Mouse (Mus musculus): Measurements from ENCODE around the gene Mterf1b. TPM values are rescaled to one million over a fixed set of nuclear protein-coding genes. Genes with fewer than 3 reads are reported as not detected.
"Not testable (repeated sequence)": the region's sequence is repeated elsewhere in the genome, so short reads cannot be mapped to it uniquely, and the experiment has no call there.

The Mterf1b gene
- polyA plus RNA-seq, 1 experiment from 2014 or later = 3.8 TPM

DNA sequence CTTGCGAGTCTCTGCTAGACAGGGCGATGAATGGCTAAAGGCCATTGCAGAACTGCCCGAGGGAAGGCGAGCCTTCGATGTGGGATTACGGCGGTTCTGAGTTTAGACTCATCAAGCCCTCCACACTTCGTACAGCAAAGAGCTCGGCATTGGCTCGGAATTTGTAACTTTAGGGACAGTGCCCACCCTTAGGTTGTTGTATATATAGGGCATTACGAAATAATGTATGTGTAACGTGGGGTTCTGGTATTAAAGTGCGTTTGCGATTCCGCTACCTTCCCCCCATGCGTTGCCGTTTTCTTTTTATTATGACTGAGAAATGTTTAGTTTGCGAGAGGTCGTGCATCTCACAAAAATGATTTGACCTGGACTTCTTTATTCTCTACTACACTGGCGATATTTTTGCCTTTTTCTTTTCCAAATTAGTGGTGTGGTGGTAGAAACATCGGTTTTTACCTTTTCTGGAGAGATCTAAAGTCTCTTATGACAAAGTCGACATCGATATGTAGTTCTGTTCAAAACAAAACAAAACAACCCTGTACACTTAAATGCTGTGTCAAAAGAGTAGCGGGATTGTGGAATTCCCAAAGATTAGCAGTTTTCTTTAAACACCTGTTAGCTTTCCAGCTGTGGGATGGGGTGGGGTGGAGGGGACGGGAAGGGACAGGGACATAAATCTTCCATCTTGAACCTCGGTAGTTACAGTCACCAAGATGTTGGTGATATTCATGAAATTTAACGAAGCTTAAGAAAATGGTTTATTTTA is 497 bp downstream of the Mterf1b start:
- H3K27me3 ChIP-seq (ENCODE audit: control insufficient read depth, insufficient read depth, low read length); ATAC-seq (ENCODE audit: low FRiP score); H3K27ac ChIP-seq (ENCODE audit: low read depth, low read length); H3K9me3 ChIP-seq (ENCODE audit: control insufficient read depth, low read length); H3K36me3 ChIP-seq (ENCODE audit: control insufficient read depth, insufficient read depth, low read length); H3K4me1 ChIP-seq (ENCODE audit: control insufficient read depth, insufficient read depth, low read length): not testable (repeated sequence)
- peak overlapping the region; percentile 52 for H3K4me2 ChIP-seq
- 15% methylated on average over 12 of the region's 27 CpGs for WGBS
- DNase-seq (ENCODE audit: low spot score, missing footprints) = peak; percentile 86
- peak overlapping the region; percentile 22 for H3K4me3 ChIP-seq (ENCODE audit: low read depth, low read length)
- H3K9ac ChIP-seq (ENCODE audit: low read length) = peak overlapping the region; percentile 36; the same call in 1 of the 2 replicates

DNA sequence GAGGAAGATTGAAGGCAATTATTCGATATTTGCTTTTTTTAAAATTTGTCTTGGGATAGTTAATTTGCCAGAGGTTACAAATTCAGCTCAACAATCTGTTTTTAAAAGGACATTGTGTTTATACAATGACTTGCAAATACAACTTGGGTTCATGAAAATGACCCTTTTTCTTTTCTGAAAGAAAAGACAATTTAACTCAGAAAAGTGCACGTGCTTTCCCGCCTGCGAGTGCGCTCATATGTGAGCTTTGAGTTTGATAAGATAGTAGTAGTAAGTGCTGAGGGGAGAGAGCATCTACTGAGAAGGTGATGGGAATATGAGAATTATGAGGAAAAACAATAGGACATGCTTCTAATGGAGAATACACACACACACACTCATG is 1.1 kb downstream of the Mterf1b start:
- no peaks in the 10 kb centered on the region for H3K27me3 ChIP-seq (ENCODE audit: control insufficient read depth, insufficient read depth, low read length)
- no peak for ATAC-seq (ENCODE audit: low FRiP score)
- peaks cover 3% of the 10 kb centered on the region; the same call in 1 of the 2 replicates for H3K9me3 ChIP-seq (ENCODE audit: control insufficient read depth, low read length)
- H3K4me3 ChIP-seq (ENCODE audit: low read depth, low read length) = peak overlapping the region; percentile 22; the same call in 1 of the 2 replicates
- peak overlapping the region; percentile 52 for H3K4me2 ChIP-seq
- 85% methylated on average over 5 of the region's 5 CpGs for WGBS
- no peaks in the 10 kb centered on the region for H3K4me1 ChIP-seq (ENCODE audit: control insufficient read depth, insufficient read depth, low read length)
- DNase-seq (ENCODE audit: low spot score, missing footprints) = no peak
- no peak overlapping the region for H3K27ac ChIP-seq (ENCODE audit: low read depth, low read length)
- no peak overlapping the region for H3K9ac ChIP-seq (ENCODE audit: low read length)
- H3K36me3 ChIP-seq (ENCODE audit: control insufficient read depth, insufficient read depth, low read length) = no peaks in the 10 kb centered on the region

DNA sequence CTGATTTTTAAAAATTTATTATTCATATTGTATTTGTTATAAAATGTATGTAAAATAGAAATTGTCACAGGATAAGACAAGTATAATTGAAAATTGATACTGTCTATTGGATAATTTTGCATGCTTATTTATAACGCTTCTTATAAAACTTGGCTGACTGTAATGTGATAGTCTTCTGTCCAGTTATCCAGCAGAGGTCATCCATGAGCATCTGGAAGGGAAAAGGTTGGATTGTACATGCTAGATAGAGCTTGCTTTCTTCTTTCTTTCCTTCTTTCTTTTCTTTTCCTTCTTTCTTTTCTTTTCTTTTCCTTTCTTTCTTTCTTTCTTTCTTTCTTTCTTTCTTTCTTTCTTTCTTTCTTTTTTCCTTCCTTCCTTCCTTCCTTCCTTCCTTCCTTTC is 2.0 kb downstream of the Mterf1b start:
- no peaks in the 10 kb centered on the region for H3K27me3 ChIP-seq (ENCODE audit: control insufficient read depth, insufficient read depth, low read length)
- no peak overlapping the region for H3K4me2 ChIP-seq
- no peak overlapping the region for H3K27ac ChIP-seq (ENCODE audit: low read depth, low read length)
- ATAC-seq (ENCODE audit: low FRiP score) (no peak), DNase-seq (ENCODE audit: low spot score, missing footprints) (no peak)
- no peaks in the 10 kb centered on the region for H3K4me1 ChIP-seq (ENCODE audit: control insufficient read depth, insufficient read depth, low read length)
- no peak overlapping the region for H3K9ac ChIP-seq (ENCODE audit: low read length)
- H3K9me3 ChIP-seq (ENCODE audit: control insufficient read depth, low read length) = peaks cover 3% of the 10 kb centered on the region; the same call in 1 of the 2 replicates
- H3K4me3 ChIP-seq (ENCODE audit: low read depth, low read length) = no peak overlapping the region
- 91% methylated on average over 1 of the region's 1 CpGs for WGBS
- H3K36me3 ChIP-seq (ENCODE audit: control insufficient read depth, insufficient read depth, low read length) = no peaks in the 10 kb centered on the region

DNA sequence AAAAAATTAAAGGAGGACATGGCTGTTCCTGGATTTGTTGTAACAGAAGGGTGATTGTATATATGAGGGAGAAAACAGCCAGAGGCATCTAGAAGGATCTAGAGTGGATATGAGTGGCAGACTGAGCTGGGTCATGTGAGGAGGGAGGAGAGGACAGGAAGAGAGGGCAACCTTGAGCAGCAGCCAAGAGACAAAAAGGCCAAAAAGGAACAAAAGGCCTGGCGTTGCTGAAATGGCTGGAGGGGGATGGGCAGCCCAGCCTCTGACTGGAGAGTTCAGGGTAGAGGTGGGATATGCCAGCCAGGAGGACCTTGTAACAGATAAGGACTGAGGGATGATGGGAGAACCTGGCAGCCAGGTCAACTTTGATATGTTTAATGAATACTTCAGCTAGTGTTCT is 2.9 kb downstream of the Mterf1b start:
- 43% methylated on average over 1 of the region's 1 CpGs for WGBS
- Histone ChIP-seq H3K9me3 (ENCODE audit: control insufficient read depth, low read length) (peaks cover 3% of the 10 kb centered on the region; the same call in 1 of the 2 replicates), H3K36me3 (ENCODE audit: control insufficient read depth, insufficient read depth, low read length) (no peaks in the 10 kb centered on the region), H3K9ac (ENCODE audit: low read length) (no peak overlapping the region), H3K4me3 (ENCODE audit: low read depth, low read length) (no peak overlapping the region), H3K27me3 (ENCODE audit: control insufficient read depth, insufficient read depth, low read length) (no peaks in the 10 kb centered on the region), H3K4me2 (no peak overlapping the region), H3K27ac (ENCODE audit: low read depth, low read length) (no peak overlapping the region), H3K4me1 (ENCODE audit: control insufficient read depth, insufficient read depth, low read length) (no peaks in the 10 kb centered on the region)
- no peak for DNase-seq (ENCODE audit: low spot score, missing footprints)
- ATAC-seq (ENCODE audit: low FRiP score) = no peak

DNA sequence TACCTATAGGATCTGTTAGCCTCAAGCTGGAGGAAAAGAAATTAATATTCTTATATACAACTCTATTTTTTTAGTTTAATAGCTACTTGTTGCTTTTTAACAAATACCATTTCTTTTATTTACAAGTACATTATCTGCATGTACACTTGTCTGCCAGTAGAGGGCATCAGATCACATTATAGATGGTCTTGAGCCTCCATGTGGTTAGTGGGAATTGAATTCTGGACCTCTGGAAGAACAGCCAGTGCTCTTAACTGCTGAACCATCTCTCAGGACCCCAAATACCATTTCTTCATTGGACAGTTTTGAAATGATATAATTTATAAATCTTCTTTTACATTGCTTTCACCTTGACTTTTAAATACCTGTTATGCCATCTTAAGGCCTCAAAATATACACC is 9.2 kb downstream of the Mterf1b start:
- no peaks in the 10 kb centered on the region for H3K36me3 ChIP-seq (ENCODE audit: control insufficient read depth, insufficient read depth, low read length)
- no peak overlapping the region for H3K27ac ChIP-seq (ENCODE audit: low read depth, low read length)
- no peak for DNase-seq (ENCODE audit: low spot score, missing footprints)
- H3K9me3 ChIP-seq (ENCODE audit: control insufficient read depth, low read length) = no peaks in the 10 kb centered on the region
- H3K4me1 ChIP-seq (ENCODE audit: control insufficient read depth, insufficient read depth, low read length) = no peaks in the 10 kb centered on the region
- ATAC-seq (ENCODE audit: low FRiP score) = no peak
- H3K4me3 ChIP-seq (ENCODE audit: low read depth, low read length) = no peak overlapping the region
- H3K4me2 ChIP-seq = no peak overlapping the region
- no peak overlapping the region for H3K9ac ChIP-seq (ENCODE audit: low read length)
- no peaks in the 10 kb centered on the region for H3K27me3 ChIP-seq (ENCODE audit: control insufficient read depth, insufficient read depth, low read length)

DNA sequence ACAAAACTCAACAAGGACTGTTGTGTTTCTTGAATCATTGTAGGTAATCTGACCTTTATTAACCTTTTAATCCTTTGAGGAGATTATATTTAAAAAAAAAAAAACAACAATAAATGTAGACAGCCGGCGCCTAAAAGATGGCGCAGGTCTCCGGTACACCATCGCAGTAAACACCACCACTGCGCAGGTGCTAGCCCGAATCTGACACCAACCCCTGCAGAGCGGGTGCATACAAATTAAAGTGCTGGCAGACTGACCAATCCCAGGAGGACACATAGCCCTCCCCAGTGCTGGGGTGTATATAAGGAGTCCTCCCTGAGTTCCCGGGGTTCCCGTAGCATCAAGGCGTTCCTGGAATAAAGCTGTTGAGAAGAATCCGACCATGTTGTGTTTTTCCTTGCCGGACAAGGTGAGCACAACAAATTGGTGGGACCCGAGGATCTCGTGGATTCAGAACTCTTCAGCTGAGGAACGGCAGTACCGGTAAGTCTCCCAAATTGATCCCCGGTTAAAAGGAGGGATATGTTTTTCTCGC is 10.2 kb downstream of the Mterf1b start:
- not testable (repeated sequence) for H3K27ac ChIP-seq (ENCODE audit: low read depth, low read length); H3K9ac ChIP-seq (ENCODE audit: low read length); DNase-seq (ENCODE audit: low spot score, missing footprints); H3K4me2 ChIP-seq; H3K9me3 ChIP-seq (ENCODE audit: control insufficient read depth, low read length); H3K4me3 ChIP-seq (ENCODE audit: low read depth, low read length); H3K36me3 ChIP-seq (ENCODE audit: control insufficient read depth, insufficient read depth, low read length); H3K27me3 ChIP-seq (ENCODE audit: control insufficient read depth, insufficient read depth, low read length); H3K4me1 ChIP-seq (ENCODE audit: control insufficient read depth, insufficient read depth, low read length); ATAC-seq (ENCODE audit: low FRiP score)
- WGBS = 93% methylated on average over 19 of the region's 19 CpGs

DNA sequence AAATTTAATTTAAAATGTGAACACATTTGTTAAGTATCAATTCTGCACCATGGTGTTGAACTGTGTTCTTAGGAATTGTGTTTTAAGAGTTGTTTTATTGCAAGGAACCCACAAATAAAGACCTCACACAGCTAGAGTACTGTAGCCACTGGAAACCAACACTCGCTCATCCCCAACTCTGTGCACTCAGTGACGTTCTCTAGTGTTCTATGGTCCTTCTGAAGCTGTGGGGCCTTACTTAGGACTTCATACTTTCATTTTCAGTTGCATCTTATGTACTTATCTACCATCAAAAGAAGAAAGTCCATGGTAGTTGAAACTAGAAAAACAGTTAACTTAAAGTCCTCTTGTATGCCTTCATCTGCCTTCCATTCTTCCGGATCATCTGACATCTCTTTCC is 17.9 kb downstream of the Mterf1b start:
- WGBS = 95% methylated on average over 3 of the region's 3 CpGs
- not testable (repeated sequence) for DNase-seq (ENCODE audit: low spot score, missing footprints); H3K4me2 ChIP-seq; ATAC-seq (ENCODE audit: low FRiP score); H3K27me3 ChIP-seq (ENCODE audit: control insufficient read depth, insufficient read depth, low read length); H3K9me3 ChIP-seq (ENCODE audit: control insufficient read depth, low read length); H3K9ac ChIP-seq (ENCODE audit: low read length); H3K4me3 ChIP-seq (ENCODE audit: low read depth, low read length); H3K4me1 ChIP-seq (ENCODE audit: control insufficient read depth, insufficient read depth, low read length); H3K27ac ChIP-seq (ENCODE audit: low read depth, low read length); H3K36me3 ChIP-seq (ENCODE audit: control insufficient read depth, insufficient read depth, low read length)

DNA sequence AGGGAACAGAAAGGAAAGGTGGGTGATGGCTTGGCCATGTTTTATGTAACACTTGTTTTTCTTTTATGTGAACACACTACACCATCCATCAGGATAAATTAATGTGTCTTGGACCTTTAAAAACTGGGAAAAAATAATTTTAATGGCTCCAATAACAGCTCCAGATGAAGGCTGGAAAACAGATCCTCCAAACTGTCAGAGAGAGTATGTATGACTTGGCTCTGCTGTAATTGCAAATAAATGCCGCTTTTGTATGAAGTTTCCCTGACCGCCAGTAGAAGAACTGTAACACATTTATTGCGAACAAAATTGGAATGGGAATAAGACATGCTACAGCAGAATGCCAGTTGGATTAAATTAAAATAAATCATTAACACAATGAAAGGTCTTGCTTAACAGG is 29.1 kb downstream of the Mterf1b start:
- H3K4me3 ChIP-seq (ENCODE audit: low read depth, low read length) = no peak overlapping the region
- ATAC-seq (ENCODE audit: low FRiP score) = no peak
- no peak overlapping the region for H3K9ac ChIP-seq (ENCODE audit: low read length)
- no peaks in the 10 kb centered on the region for H3K36me3 ChIP-seq (ENCODE audit: control insufficient read depth, insufficient read depth, low read length)
- H3K27ac ChIP-seq (ENCODE audit: low read depth, low read length) = no peak overlapping the region
- WGBS = 90% methylated on average over 3 of the region's 3 CpGs
- no peaks in the 10 kb centered on the region for H3K27me3 ChIP-seq (ENCODE audit: control insufficient read depth, insufficient read depth, low read length)
- no peak for DNase-seq (ENCODE audit: low spot score, missing footprints)
- H3K4me1 ChIP-seq (ENCODE audit: control insufficient read depth, insufficient read depth, low read length) = no peaks in the 10 kb centered on the region
- H3K4me2 ChIP-seq = no peak overlapping the region
- no peaks in the 10 kb centered on the region for H3K9me3 ChIP-seq (ENCODE audit: control insufficient read depth, low read length)

DNA sequence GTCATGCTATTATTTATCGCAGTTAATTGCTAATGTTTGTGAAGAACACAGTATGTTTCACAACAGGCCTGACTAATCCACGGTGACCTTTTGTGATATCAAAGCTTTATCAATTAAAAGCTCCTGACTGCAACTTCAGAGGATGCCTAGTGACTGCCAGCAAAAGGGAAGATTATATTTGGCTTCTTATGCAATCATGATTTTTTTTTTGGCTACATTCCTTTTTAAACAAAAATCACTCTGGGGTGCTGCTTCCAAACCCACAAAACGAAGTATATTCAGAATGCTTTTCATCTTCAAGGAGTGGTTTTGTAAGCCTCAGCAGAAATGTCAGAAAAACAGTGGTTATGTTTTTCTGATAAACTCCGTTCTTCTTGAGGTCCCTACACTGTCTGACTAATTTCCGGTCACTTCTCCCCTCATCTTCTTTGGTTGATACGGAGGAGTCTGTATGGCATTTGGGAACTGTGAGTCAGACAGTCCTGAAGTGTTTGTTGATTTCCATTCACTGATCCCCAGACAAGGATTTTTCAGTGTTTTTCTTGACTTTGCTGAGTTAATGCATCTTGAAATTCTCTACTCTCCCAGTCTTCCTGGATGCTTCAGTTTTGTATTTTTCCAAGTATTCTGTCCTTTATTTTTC is 29.9 kb downstream of the Mterf1b start:
- Histone ChIP-seq H3K9me3 (ENCODE audit: control insufficient read depth, low read length) (no peaks in the 10 kb centered on the region), H3K27me3 (ENCODE audit: control insufficient read depth, insufficient read depth, low read length) (no peaks in the 10 kb centered on the region), H3K4me2 (no peak overlapping the region), H3K4me1 (ENCODE audit: control insufficient read depth, insufficient read depth, low read length) (no peaks in the 10 kb centered on the region), H3K9ac (ENCODE audit: low read length) (no peak overlapping the region), H3K4me3 (ENCODE audit: low read depth, low read length) (no peak overlapping the region), H3K27ac (ENCODE audit: low read depth, low read length) (no peak overlapping the region), H3K36me3 (ENCODE audit: control insufficient read depth, insufficient read depth, low read length) (no peaks in the 10 kb centered on the region)
- ATAC-seq (ENCODE audit: low FRiP score) (no peak), DNase-seq (ENCODE audit: low spot score, missing footprints) (no peak)
- 89% methylated on average over 6 of the region's 6 CpGs for WGBS
